Mouse (Mus musculus) kidney, adult 9 months (tissue): ENCODE measurements around the gene Mettl8.

Source experiments
- DNase-seq: peaks from one replicate; pipeline ENCODE4 v3.0.0; 2022

Mettl8 gene

DNA sequence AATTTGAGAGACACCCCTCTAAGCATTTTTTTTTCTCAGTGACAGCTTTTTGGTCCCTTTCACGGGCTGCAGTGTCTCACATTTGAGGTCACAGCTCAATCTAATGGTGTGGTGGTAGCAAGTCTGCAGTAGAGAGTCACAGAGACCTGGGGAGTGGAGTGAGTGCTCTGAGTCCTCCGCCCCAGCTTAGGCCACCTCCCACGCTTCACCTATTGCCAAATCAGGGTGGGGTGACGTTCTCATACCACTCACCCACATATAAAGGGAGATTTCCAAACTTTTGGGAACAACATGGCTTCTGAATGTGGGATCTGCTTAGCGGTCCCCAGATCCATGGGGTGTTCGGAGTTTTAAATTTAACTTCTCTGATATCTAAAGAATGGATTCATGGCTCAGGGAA is 132.6 kb downstream of the Mettl8 start:
- no peak for DNase-seq

DNA sequence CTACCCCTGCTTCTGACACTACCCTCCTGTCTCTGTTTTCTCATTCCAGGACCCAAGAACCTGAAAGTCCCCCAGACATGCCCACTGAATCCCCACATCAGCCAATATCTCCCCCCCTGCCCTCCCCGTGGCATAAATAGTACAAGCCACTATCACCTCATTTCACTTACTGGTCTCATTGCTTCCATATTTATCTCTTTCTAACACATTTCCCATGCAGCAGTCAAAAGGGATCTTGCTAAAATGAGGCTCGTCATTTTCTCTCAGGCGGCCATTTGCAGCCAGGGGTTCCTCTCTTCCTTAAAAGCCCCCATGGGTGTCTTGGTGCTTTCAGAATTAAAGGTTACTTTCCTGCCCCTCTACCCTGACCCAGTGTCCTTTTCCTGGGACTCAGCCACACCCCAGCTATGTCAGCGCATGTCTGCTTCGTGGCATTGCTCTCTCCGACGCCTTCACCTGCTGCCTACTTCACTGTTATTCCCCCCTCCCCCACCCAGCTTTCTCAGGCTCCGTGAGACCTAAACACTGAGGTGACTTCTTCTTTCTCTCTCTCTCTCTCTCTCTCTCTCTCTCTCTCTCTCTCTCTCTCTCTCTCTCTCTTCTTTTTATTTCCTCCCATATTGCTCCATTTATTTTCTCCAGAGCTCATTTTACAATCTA is 134.3 kb downstream of the Mettl8 start:
- DNase-seq = no peak

DNA sequence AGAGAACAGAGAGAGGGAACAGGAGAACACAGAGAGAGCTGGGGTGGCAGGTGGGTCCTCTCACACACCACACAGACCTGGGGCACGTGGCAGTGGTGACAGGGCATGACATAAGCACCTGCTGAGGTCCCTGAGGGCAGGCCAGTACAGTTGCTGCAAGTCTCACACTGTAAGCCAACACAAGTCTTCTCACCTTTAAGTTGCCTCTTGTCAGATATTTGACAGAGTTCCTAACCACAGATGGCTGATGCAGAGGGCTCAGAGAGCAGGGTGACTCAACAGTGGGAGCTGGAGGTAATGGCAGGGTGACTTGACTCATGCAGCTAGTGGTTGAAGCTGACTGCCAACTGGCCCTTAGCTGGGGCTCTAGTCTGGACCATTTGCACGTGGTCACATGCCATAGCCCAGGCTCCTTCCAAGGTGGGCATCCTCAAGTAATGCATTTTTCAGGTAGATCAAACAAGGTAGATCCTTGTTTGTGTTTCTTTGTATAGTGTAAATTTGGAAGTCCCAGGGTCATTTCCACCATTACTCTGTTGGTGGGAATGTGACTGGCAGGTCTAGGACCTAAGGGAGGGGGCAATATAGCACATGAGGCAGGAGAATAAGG is 135.4 kb downstream of the Mettl8 start:
- no peak for DNase-seq

DNA sequence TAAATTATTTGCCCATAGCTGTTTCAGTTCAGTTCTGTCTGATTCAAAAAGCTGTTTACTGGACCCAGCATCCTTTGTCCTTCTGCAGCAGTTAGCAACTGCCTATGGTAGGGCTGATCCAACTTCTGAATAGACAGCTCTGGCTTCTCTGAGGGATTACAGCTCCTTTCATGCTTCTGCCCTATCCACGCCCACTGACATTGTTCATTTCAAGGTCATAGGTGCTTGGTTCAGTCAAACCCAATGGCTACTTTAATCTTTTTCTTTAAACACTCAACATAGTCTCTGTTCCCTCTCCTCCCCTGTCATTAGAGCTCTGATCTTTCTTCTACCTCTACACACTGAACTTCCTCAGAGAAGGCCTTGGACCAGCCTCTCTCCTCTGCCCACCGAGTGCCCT is 136.9 kb downstream of the Mettl8 start:
- no peak for DNase-seq
